Mouse (Mus musculus): Measurements from ENCODE around the gene Egf. TPM values are rescaled to one million over a fixed set of nuclear protein-coding genes. Genes with fewer than 3 reads are reported as not detected.

Egf gene
- polyA plus RNA-seq, 1 experiment, result 0.27 TPM

GRCm38 (mm10) chr3:129650293-129650612 lies 104.9 kb downstream of the Egf start:
- TF ChIP-seq MYOG (IDR thresholded peaks at IDR 0.05; ENCODE audit: control insufficient read depth, extremely low read depth, insufficient read length), result no peak
- no peak for TF ChIP-seq MAX (IDR thresholded peaks at IDR 0.05)
- no peak for TF ChIP-seq CTCF (IDR thresholded peaks at IDR 0.05; ENCODE audit: control insufficient read depth, insufficient read depth, insufficient read length)
- TF ChIP-seq CEBPB (IDR thresholded peaks at IDR 0.05; ENCODE audit: low read depth), result no peak
- no peak for TF ChIP-seq MYOD1 (IDR thresholded peaks at IDR 0.05; ENCODE audit: control insufficient read depth, insufficient read length, low read depth)
- no peak for TF ChIP-seq USF1 (IDR thresholded peaks at IDR 0.05; ENCODE audit: low read depth)
- TF ChIP-seq FOSL1 (IDR thresholded peaks at IDR 0.05; ENCODE audit: insufficient read depth, low read length, poor library complexity, severe bottlenecking), result no peak
- Histone ChIP-seq H3ac (ENCODE audit: control insufficient read depth, insufficient read length, low read depth) (no peak overlapping the region), H3K36me3 (ENCODE audit: control insufficient read depth, insufficient read depth) (no peaks in the 10 kb centered on the region), H3K4me3 (ENCODE audit: insufficient read depth, poor library complexity, severe bottlenecking) (no peak overlapping the region), H3K79me3 (ENCODE audit: low read depth) (no peaks in the 10 kb centered on the region), H3K27me3 (ENCODE audit: control insufficient read depth, insufficient read depth, insufficient read length) (no peaks in the 10 kb centered on the region), H3K79me2 (ENCODE audit: control insufficient read depth, insufficient read depth) (no peaks in the 10 kb centered on the region)

- TF ChIP-seq MYOD1 (IDR thresholded peaks at IDR 0.05; ENCODE audit: control insufficient read depth, insufficient read length, low read depth) (peak; percentile 31), MAX (IDR thresholded peaks at IDR 0.05) (no peak)
- Histone ChIP-seq H3K79me3 (ENCODE audit: low read depth) (no peaks in the 10 kb centered on the region), H3K27me3 (ENCODE audit: control insufficient read depth, insufficient read depth, insufficient read length) (no peaks in the 10 kb centered on the region), H3K79me2 (ENCODE audit: control insufficient read depth, insufficient read depth) (no peaks in the 10 kb centered on the region), H3K36me3 (ENCODE audit: control insufficient read depth, insufficient read depth) (no peaks in the 10 kb centered on the region), H3ac (ENCODE audit: control insufficient read depth, insufficient read length, low read depth) (no peak overlapping the region), H3K4me3 (ENCODE audit: insufficient read depth, poor library complexity, severe bottlenecking) (no peak overlapping the region)
Measured at GRCm38 (mm10) chr3:129649586-129650292, 105.4 kb downstream of the Egf start.

- H3K79me3 ChIP-seq (ENCODE audit: low read depth), result no peaks in the 10 kb centered on the region
- H3ac ChIP-seq (ENCODE audit: control insufficient read depth, insufficient read length, low read depth), result no peak overlapping the region
- no peaks in the 10 kb centered on the region for H3K27me3 ChIP-seq (ENCODE audit: control insufficient read depth, insufficient read depth, insufficient read length)
- no peaks in the 10 kb centered on the region for H3K36me3 ChIP-seq (ENCODE audit: control insufficient read depth, insufficient read depth)
- TF ChIP-seq CTCF (IDR thresholded peaks at IDR 0.05; ENCODE audit: control insufficient read depth, insufficient read depth, insufficient read length), result no peak
- no peak for TF ChIP-seq MYOD1 (IDR thresholded peaks at IDR 0.05; ENCODE audit: control insufficient read depth, insufficient read length, low read depth)
- TF ChIP-seq FOSL1 (IDR thresholded peaks at IDR 0.05; ENCODE audit: insufficient read depth, low read length, poor library complexity, severe bottlenecking), result no peak
- TF ChIP-seq CEBPB (IDR thresholded peaks at IDR 0.05; ENCODE audit: low read depth), result no peak
- TF ChIP-seq USF1 (IDR thresholded peaks at IDR 0.05; ENCODE audit: low read depth), result no peak
- TF ChIP-seq MYOG (IDR thresholded peaks at IDR 0.05; ENCODE audit: control insufficient read depth, extremely low read depth, insufficient read length), result no peak
- no peak for TF ChIP-seq MAX (IDR thresholded peaks at IDR 0.05)
- no peaks in the 10 kb centered on the region for H3K79me2 ChIP-seq (ENCODE audit: control insufficient read depth, insufficient read depth)
- H3K4me3 ChIP-seq (ENCODE audit: insufficient read depth, poor library complexity, severe bottlenecking), result no peak overlapping the region
Measured at GRCm38 (mm10) chr3:129648598-129648997, 106.5 kb downstream of the Egf start.

- TF ChIP-seq MAX (IDR thresholded peaks at IDR 0.05), result no peak
- TF ChIP-seq FOSL1 (IDR thresholded peaks at IDR 0.05; ENCODE audit: insufficient read depth, low read length, poor library complexity, severe bottlenecking), result no peak
- TF ChIP-seq MYOG (IDR thresholded peaks at IDR 0.05; ENCODE audit: control insufficient read depth, extremely low read depth, insufficient read length), result no peak
- no peak for TF ChIP-seq CTCF (IDR thresholded peaks at IDR 0.05; ENCODE audit: control insufficient read depth, insufficient read depth, insufficient read length)
- no peak for TF ChIP-seq MYOD1 (IDR thresholded peaks at IDR 0.05; ENCODE audit: control insufficient read depth, insufficient read length, low read depth)
- TF ChIP-seq CEBPB (IDR thresholded peaks at IDR 0.05; ENCODE audit: low read depth), result no peak
- no peak for TF ChIP-seq USF1 (IDR thresholded peaks at IDR 0.05; ENCODE audit: low read depth)
- Histone ChIP-seq H3ac (ENCODE audit: control insufficient read depth, insufficient read length, low read depth) (no peak overlapping the region), H3K36me3 (ENCODE audit: control insufficient read depth, insufficient read depth) (no peaks in the 10 kb centered on the region), H3K79me2 (ENCODE audit: control insufficient read depth, insufficient read depth) (no peaks in the 10 kb centered on the region), H3K79me3 (ENCODE audit: low read depth) (no peaks in the 10 kb centered on the region), H3K4me3 (ENCODE audit: insufficient read depth, poor library complexity, severe bottlenecking) (no peak overlapping the region), H3K27me3 (ENCODE audit: control insufficient read depth, insufficient read depth, insufficient read length) (no peaks in the 10 kb centered on the region)
Measured at GRCm38 (mm10) chr3:129647312-129647711, 107.8 kb downstream of the Egf start.

GRCm38 (mm10) chr3:129646781-129647180 lies 108.3 kb downstream of the Egf start:
- Histone ChIP-seq H3K36me3 (ENCODE audit: control insufficient read depth, insufficient read depth) (no peaks in the 10 kb centered on the region), H3K27me3 (ENCODE audit: control insufficient read depth, insufficient read depth, insufficient read length) (no peaks in the 10 kb centered on the region), H3ac (ENCODE audit: control insufficient read depth, insufficient read length, low read depth) (no peak overlapping the region), H3K4me3 (ENCODE audit: insufficient read depth, poor library complexity, severe bottlenecking) (no peak overlapping the region), H3K79me3 (ENCODE audit: low read depth) (no peaks in the 10 kb centered on the region), H3K79me2 (ENCODE audit: control insufficient read depth, insufficient read depth) (no peaks in the 10 kb centered on the region)
- no peak for TF ChIP-seq USF1 (IDR thresholded peaks at IDR 0.05; ENCODE audit: low read depth)
- no peak for TF ChIP-seq MAX (IDR thresholded peaks at IDR 0.05)
- no peak for TF ChIP-seq CTCF (IDR thresholded peaks at IDR 0.05; ENCODE audit: control insufficient read depth, insufficient read depth, insufficient read length)
- TF ChIP-seq FOSL1 (IDR thresholded peaks at IDR 0.05; ENCODE audit: insufficient read depth, low read length, poor library complexity, severe bottlenecking), result no peak
- no peak for TF ChIP-seq CEBPB (IDR thresholded peaks at IDR 0.05; ENCODE audit: low read depth)
- no peak for TF ChIP-seq MYOG (IDR thresholded peaks at IDR 0.05; ENCODE audit: control insufficient read depth, extremely low read depth, insufficient read length)
- no peak for TF ChIP-seq MYOD1 (IDR thresholded peaks at IDR 0.05; ENCODE audit: control insufficient read depth, insufficient read length, low read depth)

- H3K27me3 ChIP-seq (ENCODE audit: control insufficient read depth, insufficient read depth, insufficient read length), result no peaks in the 10 kb centered on the region
- H3K79me2 ChIP-seq (ENCODE audit: control insufficient read depth, insufficient read depth), result no peaks in the 10 kb centered on the region
- H3K79me3 ChIP-seq (ENCODE audit: low read depth), result no peaks in the 10 kb centered on the region
- no peak for TF ChIP-seq MAX (IDR thresholded peaks at IDR 0.05)
- no peak for TF ChIP-seq MYOG (IDR thresholded peaks at IDR 0.05; ENCODE audit: control insufficient read depth, extremely low read depth, insufficient read length)
- H3K4me3 ChIP-seq (ENCODE audit: insufficient read depth, poor library complexity, severe bottlenecking), result no peak overlapping the region
- H3ac ChIP-seq (ENCODE audit: control insufficient read depth, insufficient read length, low read depth), result no peak overlapping the region
- H3K36me3 ChIP-seq (ENCODE audit: control insufficient read depth, insufficient read depth), result no peaks in the 10 kb centered on the region
Measured at GRCm38 (mm10) chr3:129645409-129645808, 109.7 kb downstream of the Egf start.
